Mouse (Mus musculus) intestine, embryonic 16.5 days (tissue): Measurements from ENCODE around the gene Itpr3. TPM values are rescaled to one million over a fixed set of nuclear protein-coding genes. Genes with fewer than 3 reads are reported as not detected.

Experiments used
- ATAC-seq: fragments of 200-750 bp; cut with Nextera tagmentation; 2 replicates; pipeline ENCODE4 v1.8.0; 2017; ENCODE audit warnings: moderate TSS enrichment, moderate library complexity
- H3K27ac ChIP-seq: fragments of 300-500 bp; sonication (generic); 2 replicates; pipeline ENCODE4 v1.5.1; 2014; ENCODE audit warnings: mild to moderate bottlenecking, low read length
- H3K27me3 ChIP-seq: fragments of 300-500 bp; sonication (generic); replicated peaks from 2 replicates; pipeline ENCODE4 v1.6.1; 2014; ENCODE audit warnings: low read length, control low read depth, mixed read lengths; ENCODE audit not compliant: control insufficient read depth, insufficient read depth
- H3K36me3 ChIP-seq: fragments of 300-500 bp; sonication (generic); 2 replicates; pipeline ENCODE4 v1.6.1; 2014; ENCODE audit warnings: low read length, control low read depth; ENCODE audit not compliant: control insufficient read depth, insufficient read depth
- H3K4me1 ChIP-seq: fragments of 300-500 bp; sonication (generic); 2 replicates; pipeline ENCODE4 v1.6.1; 2014; ENCODE audit warnings: low read length, control low read depth, mixed read lengths; ENCODE audit not compliant: control insufficient read depth, insufficient read depth
- H3K4me2 ChIP-seq: fragments of 300-500 bp; sonication (generic); 2 replicates; pipeline ENCODE4 v1.6.1; 2014; ENCODE audit warnings: low read depth, low read length, control low read depth
- H3K4me3 ChIP-seq: fragments of 300-500 bp; sonication (generic); 2 replicates; pipeline ENCODE4 v1.5.1; 2014; ENCODE audit warnings: mild to moderate bottlenecking, low read length
- H3K9ac ChIP-seq: fragments of 300-500 bp; sonication (generic); 2 replicates; pipeline ENCODE4 v1.6.1; 2014; ENCODE audit warnings: low read depth, low read length
- H3K9me3 ChIP-seq: fragments of 300-500 bp; sonication (generic); 2 replicates; pipeline ENCODE4 v1.6.1; 2016; ENCODE audit warnings: low read length, control low read depth; ENCODE audit not compliant: control insufficient read depth
- WGBS: fragments of 180-500 bp; shearing (Covaris S2); extraction: QIAGEN DNeasy Blood & Tissue Kit; methylation state at CpG from one replicate; pipeline ENCODE4 v1.1.7; 2014; 5-methylcytosine and 5-hydroxymethylcytosine counted together
- polyA plus RNA-seq: library from polyadenylated mRNA; unstranded; fragments of >200 nt; fragmentation: Nextera tagmentation; extraction: Ambion mirVana; gene quantifications from 2 replicates; pipeline ENCODE4 v1.2.1, GENCODE M21; 2015

Itpr3 gene
- polyA plus RNA-seq, 1 experiment from 2014 or later, result 12.1 TPM

- 81% methylated on average over 2 of the region's 2 CpGs for WGBS
- Histone ChIP-seq H3K4me2 (no peak overlapping the region), H3K4me3 (no peak overlapping the region), H3K36me3 (peaks cover 4% of the 10 kb centered on the region; the same call in 1 of the 2 replicates), H3K4me1 (peaks cover 36% of the 10 kb centered on the region), H3K27ac (no peak overlapping the region), H3K27me3 (no peaks in the 10 kb centered on the region), H3K9me3 (0 out of 2 replicates have a peak, but pooled peaks cover 2% of the 10 kb centered on the region), H3K9ac (no peak overlapping the region)
- ATAC-seq, result no peak
These were observed 28.6 kb downstream of the Itpr3 start for GRCm38 (mm10) chr17:27085676-27086075.

GRCm38 (mm10) chr17:27087426-27087825 is 30.3 kb downstream of the Itpr3 start:
- Histone ChIP-seq H3K4me2 (no peak overlapping the region), H3K27ac (no peak overlapping the region), H3K9ac (no peak overlapping the region), H3K4me3 (no peak overlapping the region), H3K9me3 (0 out of 2 replicates have a peak, but pooled peaks cover 2% of the 10 kb centered on the region), H3K4me1 (peaks cover 26% of the 10 kb centered on the region), H3K27me3 (no peaks in the 10 kb centered on the region), H3K36me3 (peaks cover 8% of the 10 kb centered on the region)
- no peak for ATAC-seq
- WGBS, result 46% methylated on average over 12 of the region's 12 CpGs

- Histone ChIP-seq H3K9ac (no peak overlapping the region), H3K4me1 (0 out of 2 replicates have a peak, but pooled peaks cover under 1% of the 10 kb centered on the region), H3K27ac (peak overlapping the region; percentile 63), H3K36me3 (peaks cover 10% of the 10 kb centered on the region), H3K9me3 (0 out of 2 replicates have a peak, but pooled peaks cover 2% of the 10 kb centered on the region), H3K27me3 (no peaks in the 10 kb centered on the region), H3K4me3 (no peak overlapping the region), H3K4me2 (no peak overlapping the region)
- 66% methylated on average over 9 of the region's 9 CpGs for WGBS
- ATAC-seq, result peak; percentile 79
These were observed 33.0 kb downstream of the Itpr3 start for GRCm38 (mm10) chr17:27090068-27090467.

GRCm38 (mm10) chr17:27095690-27096089 is 38.6 kb downstream of the Itpr3 start:
- peak; percentile 23; the same call in 1 of the 2 replicates for ATAC-seq
- peaks cover 6% of the 10 kb centered on the region; the same call in 1 of the 2 replicates for H3K36me3 ChIP-seq
- WGBS, result 31% methylated on average over 13 of the region's 13 CpGs

GRCm38 (mm10) chr17:27101675-27102074 is 44.6 kb downstream of the Itpr3 start:
- no peak overlapping the region for H3K4me2 ChIP-seq
- H3K4me1 ChIP-seq, result no peaks in the 10 kb centered on the region
- no peak overlapping the region for H3K4me3 ChIP-seq
- H3K27ac ChIP-seq, result no peak overlapping the region
- H3K27me3 ChIP-seq, result no peaks in the 10 kb centered on the region
- 72% methylated on average over 5 of the region's 5 CpGs for WGBS
- H3K9ac ChIP-seq, result no peak overlapping the region
- ATAC-seq, result no peak
- H3K9me3 ChIP-seq, result no peaks in the 10 kb centered on the region
- no peaks in the 10 kb centered on the region for H3K36me3 ChIP-seq

More at GRCm38 (mm10) chr17:27095690-27096089, 38.6 kb downstream of the Itpr3 start:
- no peaks in the 10 kb centered on the region for H3K27me3 ChIP-seq
- no peak overlapping the region for H3K4me3 ChIP-seq
- no peak overlapping the region for H3K27ac ChIP-seq
- no peak overlapping the region for H3K9ac ChIP-seq
- no peaks in the 10 kb centered on the region for H3K9me3 ChIP-seq
- H3K4me2 ChIP-seq, result no peak overlapping the region
- H3K4me1 ChIP-seq, result no peaks in the 10 kb centered on the region

- peak; percentile 49; the same call in 1 of the 2 replicates for ATAC-seq
- Histone ChIP-seq H3K4me2 (no peak overlapping the region), H3K9me3 (no peaks in the 10 kb centered on the region), H3K36me3 (peaks cover 9% of the 10 kb centered on the region; the same call in 1 of the 2 replicates), H3K27ac (no peak overlapping the region), H3K4me3 (no peak overlapping the region), H3K4me1 (no peaks in the 10 kb centered on the region), H3K27me3 (no peaks in the 10 kb centered on the region), H3K9ac (no peak overlapping the region)
- WGBS, result 65% methylated on average over 18 of the region's 18 CpGs
These were observed 48.8 kb downstream of the Itpr3 start for GRCm38 (mm10) chr17:27105698-27106470.

- H3K9me3 ChIP-seq, result no peaks in the 10 kb centered on the region
- no peak overlapping the region for H3K27ac ChIP-seq
- 84% methylated on average over 9 of the region's 9 CpGs for WGBS
- H3K9ac ChIP-seq, result no peak overlapping the region
- H3K4me1 ChIP-seq, result no peaks in the 10 kb centered on the region
- no peaks in the 10 kb centered on the region for H3K27me3 ChIP-seq
- H3K4me3 ChIP-seq, result no peak overlapping the region
- no peak for ATAC-seq
- H3K4me2 ChIP-seq, result no peak overlapping the region
- peaks cover 10% of the 10 kb centered on the region; the same call in 1 of the 2 replicates for H3K36me3 ChIP-seq
These were observed 49.6 kb downstream of the Itpr3 start for GRCm38 (mm10) chr17:27106745-27107144.

- peaks cover 13% of the 10 kb centered on the region; the same call in 1 of the 2 replicates for H3K36me3 ChIP-seq
- no peaks in the 10 kb centered on the region for H3K4me1 ChIP-seq
- H3K9me3 ChIP-seq, result no peaks in the 10 kb centered on the region
- no peak overlapping the region for H3K4me2 ChIP-seq
- no peaks in the 10 kb centered on the region for H3K27me3 ChIP-seq
- H3K9ac ChIP-seq, result 0 out of 2 replicates have a peak overlapping the region, but pooled peaks have one; percentile 3
- ATAC-seq, result 0 out of 2 replicates have a peak, but pooled peaks have one; percentile 43
- H3K27ac ChIP-seq, result no peak overlapping the region
- 65% methylated on average over 6 of the region's 6 CpGs for WGBS
- no peak overlapping the region for H3K4me3 ChIP-seq
These were observed 50.8 kb downstream of the Itpr3 start for GRCm38 (mm10) chr17:27107936-27108335.

GRCm38 (mm10) chr17:27110072-27110471 is 53.0 kb downstream of the Itpr3 start:
- Histone ChIP-seq H3K9ac (no peak overlapping the region; the same call in 1 of the 2 replicates), H3K4me2 (no peak overlapping the region), H3K27ac (no peak overlapping the region), H3K4me1 (no peaks in the 10 kb centered on the region), H3K36me3 (peaks cover 16% of the 10 kb centered on the region), H3K9me3 (no peaks in the 10 kb centered on the region), H3K27me3 (no peaks in the 10 kb centered on the region), H3K4me3 (no peak overlapping the region)
- 75% methylated on average over 7 of the region's 7 CpGs for WGBS
- ATAC-seq, result no peak
